Mouse (Mus musculus) layer of hippocampus, adult 2 months (tissue): Measurements from ENCODE around the gene Hist1h2ac. TPM values are rescaled to one million over a fixed set of nuclear protein-coding genes. Genes with fewer than 3 reads are reported as not detected.
"Not testable (repeated sequence)": the region's sequence is repeated elsewhere in the genome, so short reads cannot be mapped to it uniquely, and the experiment has no call there.

ENCODE experiments used
- DNase-seq, 2 experiments: peaks; one replicate each; pipeline ENCODE4 v3.0.0; 2022; ENCODE audit warnings: low spot score in 2 of 2
- H3K27ac ChIP-seq: fragments of 200-600 bp; 2 replicates; pipeline ENCODE4 v1.8.1; 2022
- H3K4me3 ChIP-seq: fragments of 200-600 bp; 2 replicates; pipeline ENCODE4 v1.8.1; 2022; ENCODE audit warnings: mild to moderate bottlenecking
- CTCF ChIP-seq: fragments of 200-600 bp; conservative IDR thresholded peaks from 2 replicates; pipeline ENCODE4 v1.8.1; 2022; ENCODE audit warnings: antibody characterized with exemption, mild to moderate bottlenecking, moderate library complexity
- long read RNA-seq, 2 experiments: library from polyadenylated mRNA; stranded (forward); transcript quantifications; one replicate each; pipeline ENCODE4 v2.0.0; 2021; ENCODE audit warnings: borderline mapping rate in 2 of 2
- total RNA-seq, 2 experiments: library from RNA; stranded (reverse); gene quantifications; 2 replicates each; pipeline ENCODE4 v1.2.3; 2021

Gene Hist1h2ac
- 1 to 10 TPM; 2.9 to 4.0 TPM for total RNA-seq
- long read RNA-seq, experiment 1: 0 reads
- long read RNA-seq, experiment 2: 0 reads

DNA sequence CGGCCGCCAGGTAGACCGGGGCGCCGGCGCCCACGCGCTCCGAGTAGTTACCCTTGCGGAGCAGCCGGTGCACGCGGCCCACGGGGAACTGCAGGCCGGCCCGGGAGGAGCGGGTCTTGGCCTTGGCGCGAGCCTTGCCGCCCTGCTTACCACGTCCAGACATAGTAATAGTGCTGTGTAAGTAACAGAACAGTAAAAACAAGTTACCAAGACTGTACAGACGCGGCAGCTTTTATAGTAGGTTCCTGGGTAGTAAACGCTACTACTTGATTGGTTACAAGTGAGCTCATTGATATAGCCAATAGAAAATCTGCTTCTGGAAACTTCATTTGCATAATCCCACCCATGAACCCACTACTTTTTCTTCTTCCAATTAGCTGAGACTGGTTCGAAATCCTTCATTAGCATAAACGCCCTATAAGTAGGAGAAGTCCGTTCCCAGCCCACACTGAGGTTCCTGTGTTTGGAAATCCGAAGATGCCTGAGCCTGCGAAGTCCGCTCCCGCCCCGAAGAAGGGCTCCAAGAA, at the start of gene Hist1h2ac, which contains the start of gene Hist1h2bc:
Gene Hist1h2ac (minus strand): TSS at position 194 of the 527 bp plus-strand sequence.
Gene Hist1h2bc (plus strand): TSS at position 445 of the 527 bp plus-strand sequence.
- no peak for TF ChIP-seq CTCF
- Histone ChIP-seq H3K4me3 (peak within 1 kb of the TSS; percentile 64), H3K27ac (peak within 1 kb of the TSS; percentile 96)
- peak; percentile 76 to 96 for DNase-seq

DNA sequence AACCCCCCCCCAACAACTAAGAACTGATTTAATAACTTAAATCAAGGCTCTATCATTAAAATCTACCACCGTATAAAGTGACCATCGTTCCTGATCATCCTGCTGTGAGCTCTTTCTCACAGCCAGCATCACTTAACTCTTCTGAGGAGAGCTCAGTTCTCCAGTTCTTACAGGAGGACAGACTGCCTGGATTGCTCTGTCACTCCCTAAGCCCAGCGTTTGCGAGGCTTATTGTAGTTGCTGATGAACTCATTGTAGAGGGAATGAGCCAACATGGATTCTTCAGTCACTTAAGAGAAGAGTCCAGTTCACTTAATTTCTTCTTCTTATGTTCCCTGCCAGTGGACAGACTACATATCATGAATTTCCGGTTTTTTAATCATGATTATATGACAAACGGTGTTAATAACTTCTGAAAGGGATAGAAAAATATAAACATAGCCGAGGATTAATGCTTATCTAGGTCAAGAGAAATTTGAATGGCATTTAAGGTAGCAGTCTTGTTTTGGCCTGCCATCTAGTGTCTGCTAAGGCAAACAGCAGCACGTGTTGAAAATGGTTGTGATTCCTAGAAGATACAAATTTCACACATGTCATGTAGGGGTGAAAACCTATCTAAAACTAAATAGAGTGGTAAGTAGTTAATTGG, 48.5 kb upstream of the Hist1h2ac start:
- H3K4me3 ChIP-seq: no peak overlapping the region
- H3K27ac ChIP-seq: no peak overlapping the region
- peak; percentile 92 for TF ChIP-seq CTCF
- no peak for DNase-seq

DNA sequence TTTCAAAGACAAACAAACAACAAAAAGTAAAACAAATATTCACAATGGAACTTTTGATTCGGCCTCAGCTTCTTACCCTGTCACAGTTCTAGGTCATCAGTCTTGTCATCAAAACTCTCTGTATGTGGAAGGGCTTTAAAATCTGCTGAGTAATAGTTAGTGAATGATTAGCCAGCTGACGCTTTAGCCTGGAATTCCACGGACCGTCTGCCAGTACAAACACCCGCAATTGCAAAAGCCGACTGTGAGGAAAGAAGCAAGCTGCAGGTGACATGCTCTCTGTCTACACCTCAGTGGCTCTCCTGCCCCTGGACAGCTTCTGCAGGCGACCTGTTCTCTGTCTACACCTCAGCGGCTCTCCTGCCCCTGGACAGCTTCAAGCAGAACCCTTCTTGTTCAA, 46.7 kb upstream of the Hist1h2ac start:
- Histone ChIP-seq H3K4me3 (no peak overlapping the region), H3K27ac (no peak overlapping the region)
- TF ChIP-seq CTCF: no peak
- no peak for DNase-seq

DNA sequence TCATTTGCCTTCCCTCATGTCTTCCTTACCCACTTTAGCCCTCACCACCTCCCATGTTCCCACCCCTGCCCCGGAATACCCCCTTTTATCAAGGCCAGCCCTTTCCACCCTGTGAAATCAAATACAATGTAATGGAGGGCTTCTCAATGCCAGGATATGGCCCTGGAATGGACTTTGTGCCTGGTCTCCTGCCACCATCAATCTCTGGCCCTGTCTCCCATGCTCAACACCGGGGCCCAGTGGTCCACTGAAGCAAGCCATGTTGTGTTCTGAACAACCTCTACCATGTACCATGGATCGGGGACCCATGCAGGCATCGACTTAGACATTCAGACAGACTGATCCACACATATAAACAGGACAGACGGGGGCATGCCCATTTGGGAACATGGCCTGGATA, 46.0 kb upstream of the Hist1h2ac start:
- H3K27ac ChIP-seq: no peak overlapping the region
- no peak for DNase-seq
- H3K4me3 ChIP-seq: no peak overlapping the region

DNA sequence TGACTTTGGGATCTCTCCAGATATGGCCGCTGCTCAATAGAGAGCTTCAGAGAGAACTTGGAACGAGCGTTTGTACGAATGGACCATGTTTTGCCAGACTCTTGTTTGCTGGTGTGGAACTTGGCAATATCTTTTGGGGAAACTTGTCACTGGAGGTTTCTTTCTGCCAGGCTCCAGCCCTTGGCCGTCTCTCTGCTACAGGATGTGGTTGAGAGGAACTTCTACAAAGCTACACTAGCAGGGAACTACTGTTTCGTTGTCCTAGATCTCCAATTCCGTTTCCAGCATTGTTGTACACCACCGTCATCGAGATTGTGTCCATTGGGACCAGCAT, 45.4 kb upstream of the Hist1h2ac start:
- H3K4me3 ChIP-seq: no peak overlapping the region
- no peak for TF ChIP-seq CTCF
- DNase-seq: no peak
- no peak overlapping the region; the same call in 1 of the 2 replicates for H3K27ac ChIP-seq

More for the DNA sequence above, 46.0 kb upstream of the Hist1h2ac start:
- TF ChIP-seq CTCF: no peak

DNA sequence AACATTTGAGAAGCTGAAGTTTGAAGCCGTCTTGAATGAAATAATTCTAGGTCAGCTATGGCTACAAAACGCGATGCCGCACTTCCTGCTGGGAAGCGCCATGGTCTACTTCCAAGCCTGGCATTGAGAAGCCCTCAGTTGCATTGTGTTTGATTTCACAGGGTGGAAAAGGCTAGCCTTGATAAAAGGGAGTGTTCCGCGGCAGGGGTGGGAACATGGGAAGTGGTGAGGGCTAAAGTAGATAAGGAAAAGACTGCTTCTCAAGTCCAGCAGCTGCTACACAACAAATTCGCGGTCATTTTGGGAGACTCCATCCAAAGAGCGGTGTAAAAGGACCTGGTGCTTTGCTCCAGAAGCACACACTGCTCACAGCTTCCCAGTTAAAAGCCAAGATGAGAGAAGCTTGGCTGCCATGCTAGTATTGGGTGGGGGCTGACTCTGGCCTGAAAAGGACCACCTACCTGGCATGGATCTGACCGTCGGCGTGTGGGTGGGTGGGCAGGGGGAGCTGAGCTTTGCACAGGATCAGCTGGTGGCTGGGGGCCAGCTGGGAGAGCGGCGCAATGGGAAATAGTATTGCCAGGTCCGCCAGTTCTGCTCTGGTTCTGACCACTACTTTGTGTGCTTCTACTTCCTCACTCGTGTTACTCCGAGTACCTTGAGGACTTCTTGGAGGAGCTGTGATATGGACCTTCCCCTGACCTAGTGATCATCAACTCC, 44.9 kb upstream of the Hist1h2ac start:
- Histone ChIP-seq H3K4me3 (no peak overlapping the region), H3K27ac (peak overlapping the region; percentile 14; the same call in 1 of the 2 replicates)
- no peak for TF ChIP-seq CTCF
- DNase-seq: no peak

DNA sequence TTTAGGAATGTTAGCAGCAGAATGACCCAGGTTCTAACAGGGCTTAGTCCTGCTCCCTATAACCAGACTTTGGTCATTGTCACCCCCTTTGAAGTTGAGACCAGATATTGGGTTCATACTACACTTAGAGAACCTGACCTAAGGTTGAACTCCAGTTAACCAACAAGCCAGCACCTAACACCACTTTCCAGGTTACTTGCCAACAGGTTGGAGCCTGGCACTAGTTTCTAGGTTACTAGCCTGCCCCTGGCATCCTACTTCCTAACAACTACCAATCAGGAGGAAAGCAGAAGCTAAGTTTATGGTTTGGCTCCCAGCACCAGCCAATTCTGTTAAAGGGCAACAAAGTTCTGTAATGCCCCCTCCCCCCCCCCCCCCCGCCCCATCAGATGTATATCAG, 41.5 kb upstream of the Hist1h2ac start:
- TF ChIP-seq CTCF: no peak
- H3K4me3 ChIP-seq: no peak overlapping the region

DNA sequence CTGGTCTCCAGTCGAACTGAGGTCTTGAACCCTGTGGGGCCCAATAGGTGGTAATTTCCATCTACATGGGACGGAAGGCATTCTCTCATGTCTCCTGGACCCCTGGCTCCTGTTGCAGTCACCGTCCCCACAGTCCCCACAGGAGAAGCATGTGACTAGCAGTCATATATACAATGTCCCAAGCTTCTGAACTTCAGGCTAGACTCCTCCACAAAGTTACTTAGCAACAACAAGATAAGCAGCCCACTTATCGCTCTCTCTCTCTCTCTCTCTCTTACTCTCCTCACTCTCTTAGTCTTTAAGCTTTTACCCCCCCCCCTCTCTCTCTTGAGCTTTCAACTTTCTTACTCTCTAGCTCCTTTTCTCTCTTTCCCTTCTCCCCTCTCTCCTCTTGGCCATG, 40.5 kb upstream of the Hist1h2ac start:
- no peak for TF ChIP-seq CTCF
- H3K27ac ChIP-seq: no peak overlapping the region
- H3K4me3 ChIP-seq: no peak overlapping the region
- DNase-seq: no peak

More for the DNA sequence above, 41.5 kb upstream of the Hist1h2ac start:
- DNase-seq: no peak
- no peak overlapping the region for H3K27ac ChIP-seq

DNA sequence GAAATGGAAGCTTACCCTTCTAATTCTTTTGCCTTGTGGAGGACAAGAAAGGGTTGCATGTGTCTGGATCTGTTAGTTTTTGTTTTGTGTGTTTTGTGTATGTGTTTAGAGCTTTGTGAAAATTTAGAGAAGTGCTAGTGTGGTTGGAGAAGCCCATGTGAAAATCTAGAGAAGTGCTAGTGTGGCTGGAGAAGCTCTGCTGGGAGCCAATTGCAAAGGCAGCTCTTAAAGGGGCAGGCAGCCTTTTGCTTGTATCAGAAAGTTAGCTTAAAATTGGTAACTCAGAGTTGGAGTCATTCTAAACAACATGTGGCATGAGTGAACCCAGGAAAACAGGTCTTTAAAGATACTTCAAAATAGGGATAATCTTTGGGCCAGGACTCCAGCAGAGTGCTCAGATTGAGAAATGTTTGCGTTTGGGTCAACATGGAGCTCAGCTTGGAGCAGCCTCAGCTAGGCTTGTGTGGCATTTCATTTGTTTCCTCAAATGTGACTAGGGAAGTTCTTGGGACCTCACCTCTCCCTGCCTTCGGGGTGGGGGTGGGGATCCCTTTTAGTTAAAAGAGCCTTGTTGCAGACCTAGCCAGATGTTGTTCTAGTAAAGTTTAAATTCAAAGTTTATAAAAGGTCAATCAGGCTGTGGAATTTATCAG, 34.0 kb upstream of the Hist1h2ac start:
- DNase-seq, H3K27ac ChIP-seq, H3K4me3 ChIP-seq: not testable (repeated sequence)

DNA sequence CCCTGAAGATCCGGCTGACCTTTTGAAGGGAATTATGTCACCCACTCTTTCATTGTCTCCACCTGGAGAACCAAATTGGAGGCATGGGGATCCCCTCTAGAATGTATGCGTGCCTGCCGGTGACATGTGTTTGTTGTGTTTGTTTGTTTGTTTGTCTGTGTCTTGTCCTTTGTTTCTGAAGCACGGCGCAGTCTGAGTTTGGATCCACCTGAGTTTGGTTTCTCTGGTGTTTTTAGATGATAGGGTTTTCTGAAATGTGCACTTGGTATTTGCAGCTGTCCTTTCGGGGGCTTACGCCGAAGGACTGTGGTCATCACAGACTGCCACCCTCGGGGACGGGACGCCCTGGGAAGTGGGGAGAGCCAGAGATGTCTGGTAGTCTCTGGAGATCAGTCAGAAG, 33.4 kb upstream of the Hist1h2ac start:
- H3K4me3 ChIP-seq: no peak overlapping the region
- no peak for TF ChIP-seq CTCF
- H3K27ac ChIP-seq: no peak overlapping the region
- no peak for DNase-seq

DNA sequence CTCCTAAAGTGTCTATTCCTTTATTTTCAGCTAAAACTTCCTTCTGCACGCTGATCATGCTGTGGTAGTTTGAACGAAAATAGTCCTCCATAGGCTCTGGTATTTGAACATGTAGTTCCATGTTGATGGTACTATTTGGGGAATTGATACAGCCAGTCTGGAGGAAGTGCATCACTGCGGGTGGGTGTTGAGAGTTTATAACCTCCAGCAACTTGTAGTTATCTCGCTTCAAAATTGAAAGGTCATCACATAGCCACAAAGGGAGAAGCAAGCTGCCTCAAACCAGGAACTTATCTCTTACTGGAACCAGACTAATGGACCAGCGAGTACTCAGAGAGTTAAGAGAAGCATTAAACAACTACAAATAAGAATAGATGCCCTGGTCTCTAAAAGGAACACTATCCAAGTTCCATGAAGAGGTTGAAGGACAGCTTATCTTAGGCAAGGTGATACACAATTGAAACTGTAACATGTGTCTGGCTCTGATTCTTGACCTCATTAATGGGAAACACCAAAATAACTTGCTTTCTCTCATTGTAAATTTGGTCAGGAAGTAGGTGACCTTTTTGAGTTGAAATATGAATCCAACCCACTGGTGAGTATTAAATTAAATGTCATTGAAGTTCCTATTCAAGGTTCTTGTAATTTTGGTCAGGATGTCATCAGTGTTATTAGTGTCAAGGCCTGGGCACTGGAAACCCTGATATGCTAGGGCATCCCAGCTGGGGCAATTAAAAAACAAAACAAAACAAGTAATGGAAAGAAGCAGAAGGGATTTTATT, 32.7 kb upstream of the Hist1h2ac start:
- no peak for DNase-seq
- H3K27ac ChIP-seq: no peak overlapping the region
- H3K4me3 ChIP-seq: no peak overlapping the region
- TF ChIP-seq CTCF: no peak

DNA sequence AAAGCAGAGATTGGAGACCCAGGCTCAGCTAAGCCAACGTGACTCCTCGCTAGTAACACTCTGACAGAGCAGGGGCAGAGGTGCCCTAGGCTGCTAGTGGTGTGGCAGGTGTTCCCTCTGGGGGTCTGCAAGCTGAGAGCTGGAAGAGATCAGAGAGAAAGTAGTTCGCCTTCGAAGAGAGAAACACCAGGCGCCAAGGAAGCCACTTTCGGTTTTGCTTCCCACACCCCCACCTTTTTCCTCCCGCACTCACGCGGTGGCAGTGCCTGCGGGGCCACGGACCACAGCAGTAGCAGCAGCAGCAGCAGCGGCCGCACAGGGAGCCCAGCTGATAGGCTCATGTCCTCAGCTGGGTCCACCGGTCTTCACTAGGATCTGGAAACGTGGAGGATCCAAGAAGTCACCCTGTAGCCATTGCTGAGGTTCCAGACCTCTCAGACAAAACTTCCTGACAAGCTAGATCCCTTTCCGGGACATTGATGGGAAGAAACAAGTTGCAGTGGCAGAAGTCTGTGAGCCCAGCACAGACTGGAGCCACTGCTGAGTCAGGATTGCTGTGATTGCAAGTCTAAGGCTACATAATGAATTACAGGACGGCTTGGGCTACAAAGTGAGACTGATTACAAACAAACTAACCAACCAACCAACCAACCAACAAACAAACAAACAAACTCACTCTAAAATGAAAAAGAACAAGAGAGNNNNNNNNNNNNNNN, 26.8 kb upstream of the Hist1h2ac start, which contains the start of gene Hfe:
Gene Hfe (minus strand): TSS at position 481 of the 716 bp plus-strand sequence.
- Histone ChIP-seq H3K4me3 (peak within 1 kb of the TSS; percentile 61), H3K27ac (peak within 1 kb of the TSS; percentile 77)
- no peak for DNase-seq
- TF ChIP-seq CTCF: no peak
